Mouse (Mus musculus): ENCODE measurements around the gene Jakmip3.

DNA sequence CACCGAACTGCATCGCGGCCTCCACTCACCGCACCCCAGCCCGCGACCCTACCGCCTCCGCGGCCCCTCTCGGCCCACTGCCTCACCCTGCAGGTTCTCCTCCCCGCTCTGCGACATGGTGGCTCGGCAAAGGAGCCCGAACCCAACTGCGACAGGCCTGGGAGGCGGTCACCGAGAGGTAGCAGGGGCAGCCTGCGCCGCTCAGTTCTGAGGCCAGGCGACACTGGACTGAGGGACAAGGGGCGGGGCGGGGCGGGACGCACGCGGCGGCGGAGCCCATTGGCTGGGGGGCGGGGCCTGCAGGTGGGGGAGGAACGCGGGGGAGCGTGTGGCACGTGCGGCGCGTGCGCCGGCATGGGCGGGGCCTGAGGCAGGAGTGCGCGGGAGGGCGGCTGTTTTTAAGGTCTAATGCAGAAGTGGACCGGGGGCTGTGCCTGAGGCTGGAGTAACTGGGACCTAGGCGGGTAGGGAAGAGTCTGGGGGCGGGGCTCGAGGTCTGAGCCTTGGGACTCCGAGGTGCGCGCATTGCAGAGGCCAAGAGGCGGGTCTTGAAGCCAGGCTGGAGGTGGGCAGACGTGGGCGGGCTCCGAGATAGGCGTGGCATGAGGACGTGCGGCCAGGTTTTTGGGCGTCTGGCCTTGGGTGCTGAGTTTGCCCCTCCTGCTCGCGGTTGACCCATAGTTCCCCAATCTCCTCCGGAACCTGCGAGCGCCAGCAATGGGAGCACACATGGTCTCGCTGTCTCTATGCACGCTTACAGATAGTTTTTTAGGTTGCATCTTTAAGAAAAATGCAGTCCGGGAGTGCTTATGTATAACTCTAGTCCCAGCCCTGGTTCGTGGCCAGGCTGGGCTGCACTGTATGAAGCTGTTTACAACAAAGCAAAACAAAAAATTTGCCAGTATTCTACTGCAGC lies 31.0 kb upstream of the Jakmip3 start, which contains the start of gene Bnip3:
- no peak for TF ChIP-seq ZNF384 (IDR thresholded peaks at IDR 0.05; ENCODE audit: low read depth, low read length)
- peak; percentile 66; the same call in 1 of the 2 replicates for TF ChIP-seq MAFK (IDR thresholded peaks at IDR 0.05; ENCODE audit: insufficient read depth, low read depth, low read length)
- no peak for TF ChIP-seq HCFC1 (IDR thresholded peaks at IDR 0.05; ENCODE audit: borderline replicate concordance, insufficient read depth, low read length)
